Mouse (Mus musculus) C2C12 (cell line): ENCODE data around the gene Ino80b.

Experiments
- CEBPB ChIP-seq: IDR thresholded peaks from one replicate; pipeline ENCODE4 v1.6.1; 2011; ENCODE audit warnings: low read depth, mild to moderate bottlenecking, control low read depth, moderate library complexity
- CTCF ChIP-seq: IDR thresholded peaks from one replicate; pipeline ENCODE4 v1.5.1; 2011; ENCODE audit not compliant: control insufficient read depth, insufficient read depth, insufficient read length
- FOSL1 ChIP-seq: IDR thresholded peaks from one replicate; pipeline ENCODE4 v1.8.0; 2011; ENCODE audit warnings: mild to moderate bottlenecking, low read length; ENCODE audit not compliant: poor library complexity, insufficient read depth, severe bottlenecking
- MAX ChIP-seq: IDR thresholded peaks from one replicate; pipeline ENCODE4 v1.6.1; 2011; ENCODE audit warnings: mild to moderate bottlenecking, control low read depth
- MYOD1 ChIP-seq: IDR thresholded peaks from one replicate; pipeline ENCODE4 v1.6.1; 2011; ENCODE audit warnings: low read depth; ENCODE audit not compliant: control insufficient read depth, insufficient read length
- MYOG ChIP-seq: IDR thresholded peaks from one replicate; pipeline ENCODE4 v1.6.1; 2011; ENCODE audit not compliant: control insufficient read depth, insufficient read length; ENCODE audit errors: extremely low read depth
- USF1 ChIP-seq: IDR thresholded peaks from one replicate; pipeline ENCODE4 v1.6.1; 2011; ENCODE audit warnings: low read depth, mild to moderate bottlenecking, control low read depth, moderate library complexity

- TF ChIP-seq CTCF, result peak; percentile 91
- no peak for TF ChIP-seq MYOG
- TF ChIP-seq USF1, result no peak
- no peak for TF ChIP-seq MYOD1
- peak; percentile 74 for TF ChIP-seq MAX
- no peak for TF ChIP-seq FOSL1
- peak; percentile 12 for TF ChIP-seq CEBPB
Measured at GRCm38 (mm10) chr6:83115011-83115671, 10.1 kb downstream of the Ino80b start, which contains the start of gene Mogs.
